Mouse (Mus musculus) layer of hippocampus, postnatal 36 days (tissue): ENCODE results near the gene Rbp3. TPM values are rescaled to one million over a fixed set of nuclear protein-coding genes. Genes with fewer than 3 reads are reported as not detected.
A peak's percentile ranks its signal among the peaks of the same experiment; 100 is the strongest.

ENCODE experiments used
- DNase-seq, 2 experiments: peaks; one replicate each; pipeline ENCODE4 v3.0.0; 2022
- total RNA-seq, 2 experiments: library from RNA; stranded (reverse); gene quantifications; 2 replicates each; pipeline ENCODE4 v1.2.3; 2021

Gene Rbp3
- total RNA-seq, 2 experiments from 2014 or later, result 0.08 TPM; not detected in 1

- no peak for DNase-seq
Observed at GRCm38 (mm10) chr14:33977748-33978147, 23.9 kb downstream of the Rbp3 start.

GRCm38 (mm10) chr14:33978604-33979059 is 24.8 kb downstream of the Rbp3 start, which contains the start of gene Zfp488:
Gene Zfp488, minus strand, starts transcription at chr14:33978764.
- peak in 1 of 2 experiments; percentile 16 for DNase-seq

GRCm38 (mm10) chr14:33989201-33989600 is 35.4 kb downstream of the Rbp3 start:
- DNase-seq, result no peak

GRCm38 (mm10) chr14:33991971-33992370 is 38.2 kb downstream of the Rbp3 start:
- DNase-seq, result no peak

- no peak for DNase-seq
Observed at GRCm38 (mm10) chr14:33993051-33993450, 39.2 kb downstream of the Rbp3 start.

GRCm38 (mm10) chr14:33993521-33994289 is 39.9 kb downstream of the Rbp3 start:
- no peak for DNase-seq

- DNase-seq, result no peak
Observed at GRCm38 (mm10) chr14:33997427-33997826, 43.6 kb downstream of the Rbp3 start.

GRCm38 (mm10) chr14:34000076-34000475 is 46.3 kb downstream of the Rbp3 start:
- no peak for DNase-seq

GRCm38 (mm10) chr14:34001445-34001844 is 47.6 kb downstream of the Rbp3 start:
- no peak for DNase-seq

- DNase-seq, result no peak
Observed at GRCm38 (mm10) chr14:34002358-34002757, 48.6 kb downstream of the Rbp3 start.

Other genes starting within 250 kb of the Rbp3 start
- gene Gdf10, start 30.4 kb upstream of the Rbp3 start, total RNA-seq, result 1 to 10 TPM; 5.4 to 5.7 TPM
- not detected for gene Gdf2, start 13.0 kb upstream of the Rbp3 start, total RNA-seq
- 1 to 10 TPM; 5.4 to 5.7 TPM for gene Zfp488, start 24.8 kb downstream of the Rbp3 start, total RNA-seq
- gene Gm30083, start 61.2 kb downstream of the Rbp3 start, total RNA-seq, result not detected
- gene Gm5460, start 62.8 kb downstream of the Rbp3 start, total RNA-seq, result not detected
- gene Antxrl, start 98.7 kb downstream of the Rbp3 start, total RNA-seq, result not detected
- gene Anxa8, start 132.0 kb downstream of the Rbp3 start, total RNA-seq, result under 1 TPM in 1 of 2 experiments, not detected in 1; 0.20 TPM
- not detected for gene A630023A22Rik, start 148.8 kb downstream of the Rbp3 start, total RNA-seq
- not detected for gene Npy4r, start 198.5 kb downstream of the Rbp3 start, total RNA-seq
- gene Gprin2, start 247.7 kb downstream of the Rbp3 start, total RNA-seq, result 1 to 10 TPM; 1.4 to 2.9 TPM